Mouse (Mus musculus) brown adipose tissue, adult 24 weeks (tissue): ENCODE measurements around the gene Ryr2. TPM values are rescaled to one million over a fixed set of nuclear protein-coding genes. Genes with fewer than 3 reads are reported as not detected.
"Not testable (repeated sequence)": the region's sequence is repeated elsewhere in the genome, so short reads cannot be mapped to it uniquely, and the experiment has no call there.

Experiments
- H3K27ac ChIP-seq: fragments of 200-500 bp; replicated peaks from 2 replicates; pipeline ENCODE4 v1.5.1; 2012; ENCODE audit warnings: low read depth, mild to moderate bottlenecking, low read length
- H3K4me1 ChIP-seq: fragments of 200-500 bp; 2 replicates; pipeline ENCODE4 v1.6.1; 2012; ENCODE audit warnings: low read length, mixed read lengths; ENCODE audit not compliant: control insufficient read depth, insufficient read depth, insufficient read length
- H3K4me3 ChIP-seq: fragments of 200-500 bp; 2 replicates; pipeline ENCODE4 v1.5.1; 2012; ENCODE audit warnings: low read depth, mild to moderate bottlenecking, low read length, moderate library complexity; ENCODE audit not compliant: insufficient read depth
- polyA plus RNA-seq: library from polyadenylated mRNA; stranded (reverse); fragments of >200 nt; gene quantifications from 2 replicates; pipeline ENCODE4 v1.2.4, GENCODE M21; 2012; ENCODE audit not compliant: missing spikeins, insufficient read depth, insufficient read length

The Ryr2 gene
- polyA plus RNA-seq, 1 experiment: 2.0 TPM

- H3K4me1 ChIP-seq: no peaks in the 10 kb centered on the region
- no peak overlapping the region for H3K4me3 ChIP-seq
- no peak overlapping the region for H3K27ac ChIP-seq
These were observed 443.9 kb downstream of the Ryr2 start for GRCm38 (mm10) chr13:11662815-11663214.

GRCm38 (mm10) chr13:11644846-11645245 is 461.9 kb downstream of the Ryr2 start:
- no peak overlapping the region for H3K27ac ChIP-seq
- no peaks in the 10 kb centered on the region for H3K4me1 ChIP-seq
- no peak overlapping the region for H3K4me3 ChIP-seq

GRCm38 (mm10) chr13:11636383-11636782 is 470.4 kb downstream of the Ryr2 start:
- Histone ChIP-seq H3K4me3 (no peak overlapping the region), H3K27ac (no peak overlapping the region), H3K4me1 (no peaks in the 10 kb centered on the region)

GRCm38 (mm10) chr13:11624513-11624912 is 482.2 kb downstream of the Ryr2 start:
- Histone ChIP-seq H3K4me3 (no peak overlapping the region), H3K4me1 (no peaks in the 10 kb centered on the region), H3K27ac (no peak overlapping the region)

- H3K4me3 ChIP-seq: no peak overlapping the region
- no peaks in the 10 kb centered on the region for H3K4me1 ChIP-seq
- H3K27ac ChIP-seq: no peak overlapping the region
These were observed 511.3 kb downstream of the Ryr2 start for GRCm38 (mm10) chr13:11595431-11595830.

GRCm38 (mm10) chr13:11585283-11585682 is 521.5 kb downstream of the Ryr2 start:
- Histone ChIP-seq H3K4me3 (no peak overlapping the region), H3K27ac (no peak overlapping the region)

GRCm38 (mm10) chr13:11572552-11572951 is 534.2 kb downstream of the Ryr2 start:
- Histone ChIP-seq H3K27ac (no peak overlapping the region), H3K4me1 (no peaks in the 10 kb centered on the region), H3K4me3 (no peak overlapping the region)

More at GRCm38 (mm10) chr13:11585283-11585682, 521.5 kb downstream of the Ryr2 start:
- no peaks in the 10 kb centered on the region for H3K4me1 ChIP-seq

GRCm38 (mm10) chr13:11567376-11567775 is 539.4 kb downstream of the Ryr2 start:
- Histone ChIP-seq H3K4me3 (no peak overlapping the region), H3K4me1 (no peaks in the 10 kb centered on the region), H3K27ac (no peak overlapping the region)

GRCm38 (mm10) chr13:11566486-11566885 is 540.3 kb downstream of the Ryr2 start:
- Histone ChIP-seq H3K4me3 (no peak overlapping the region), H3K4me1 (no peaks in the 10 kb centered on the region), H3K27ac (no peak overlapping the region)

GRCm38 (mm10) chr13:11563224-11564024 is 543.3 kb downstream of the Ryr2 start:
- Histone ChIP-seq H3K4me3 (no peak overlapping the region), H3K27ac (no peak overlapping the region), H3K4me1 (no peaks in the 10 kb centered on the region)

- no peaks in the 10 kb centered on the region for H3K4me1 ChIP-seq
- no peak overlapping the region for H3K27ac ChIP-seq
- H3K4me3 ChIP-seq: no peak overlapping the region
These were observed 557.1 kb downstream of the Ryr2 start for GRCm38 (mm10) chr13:11549644-11550043.

GRCm38 (mm10) chr13:11549136-11549535 is 557.6 kb downstream of the Ryr2 start:
- not testable (repeated sequence) for H3K4me3 ChIP-seq, H3K27ac ChIP-seq, H3K4me1 ChIP-seq

- no peaks in the 10 kb centered on the region for H3K4me1 ChIP-seq
- no peak overlapping the region for H3K27ac ChIP-seq
- H3K4me3 ChIP-seq: no peak overlapping the region
These were observed 560.9 kb downstream of the Ryr2 start for GRCm38 (mm10) chr13:11545841-11546240.

- Histone ChIP-seq H3K27ac (no peak overlapping the region), H3K4me1 (no peaks in the 10 kb centered on the region)
These were observed 564.2 kb downstream of the Ryr2 start for GRCm38 (mm10) chr13:11542546-11542945.

GRCm38 (mm10) chr13:11536851-11537250 is 569.9 kb downstream of the Ryr2 start:
- H3K27ac ChIP-seq: no peak overlapping the region

More at GRCm38 (mm10) chr13:11542546-11542945, 564.2 kb downstream of the Ryr2 start:
- H3K4me3 ChIP-seq: no peak overlapping the region

GRCm38 (mm10) chr13:11535874-11536273 is 570.9 kb downstream of the Ryr2 start:
- Histone ChIP-seq H3K4me3 (no peak overlapping the region), H3K27ac (no peak overlapping the region), H3K4me1 (no peaks in the 10 kb centered on the region)

More at GRCm38 (mm10) chr13:11536851-11537250, 569.9 kb downstream of the Ryr2 start:
- Histone ChIP-seq H3K4me3 (no peak overlapping the region), H3K4me1 (no peaks in the 10 kb centered on the region)
